Mouse (Mus musculus): ENCODE results near the gene Cib4. TPM values are rescaled to one million over a fixed set of nuclear protein-coding genes. Genes with fewer than 3 reads are reported as not detected.

The Cib4 gene
- not detected for total RNA-seq (2021)

GRCm38 (mm10) chr5:30545698-30546097 is at the start of gene Cib4:
Gene Cib4 (minus strand): TSS chr5:30545836.
- no peak for DNase-seq

GRCm38 (mm10) chr5:30594953-30595560 is 49.4 kb upstream of the Cib4 start:
- no peak for DNase-seq

- peak; percentile 69 for DNase-seq
Observed at GRCm38 (mm10) chr5:30593811-30594504, 48.3 kb upstream of the Cib4 start.

- DNase-seq = no peak
Observed at GRCm38 (mm10) chr5:30593360-30593759, 47.7 kb upstream of the Cib4 start.

GRCm38 (mm10) chr5:30592279-30592980 is 46.8 kb upstream of the Cib4 start:
- DNase-seq = no peak

- no peak for DNase-seq
Observed at GRCm38 (mm10) chr5:30591786-30592185, 46.1 kb upstream of the Cib4 start.

GRCm38 (mm10) chr5:30591205-30591731 is 45.6 kb upstream of the Cib4 start:
- DNase-seq = no peak

- no peak for DNase-seq
Observed at GRCm38 (mm10) chr5:30590231-30590630, 44.6 kb upstream of the Cib4 start.

GRCm38 (mm10) chr5:30589546-30589945 is 43.9 kb upstream of the Cib4 start:
- DNase-seq = no peak

GRCm38 (mm10) chr5:30589069-30589468 is 43.4 kb upstream of the Cib4 start:
- DNase-seq = no peak

- peak; percentile 57 for DNase-seq
Observed at GRCm38 (mm10) chr5:30588301-30588968, 42.8 kb upstream of the Cib4 start.

GRCm38 (mm10) chr5:30587681-30588300 is 42.2 kb upstream of the Cib4 start, which contains the start of gene Kcnk3:
Gene Kcnk3 (plus strand): TSS chr5:30588170.
- DNase-seq = peak; percentile 90

- peak; percentile 57 for DNase-seq
Observed at GRCm38 (mm10) chr5:30587101-30587500, 41.5 kb upstream of the Cib4 start.

GRCm38 (mm10) chr5:30586616-30587015 is 41.0 kb upstream of the Cib4 start:
- peak; percentile 41 for DNase-seq

- no peak for DNase-seq
Observed at GRCm38 (mm10) chr5:30582017-30582416, 36.4 kb upstream of the Cib4 start.

GRCm38 (mm10) chr5:30580725-30581124 is 35.1 kb upstream of the Cib4 start:
- no peak for DNase-seq

- no peak for DNase-seq
Observed at GRCm38 (mm10) chr5:30578445-30579080, 32.9 kb upstream of the Cib4 start.

- peak; percentile 68 for DNase-seq
Observed at GRCm38 (mm10) chr5:30577654-30578310, 32.1 kb upstream of the Cib4 start.

GRCm38 (mm10) chr5:30577251-30577650 is 31.6 kb upstream of the Cib4 start:
- DNase-seq = peak; percentile 66

- no peak for DNase-seq
Observed at GRCm38 (mm10) chr5:30576233-30576632, 30.6 kb upstream of the Cib4 start.

GRCm38 (mm10) chr5:30574367-30574766 is 28.7 kb upstream of the Cib4 start:
- peak; percentile 53 for DNase-seq
